Mouse (Mus musculus) layer of hippocampus, postnatal 36 days (tissue): Measurements from ENCODE around the gene Ttll8. TPM values are rescaled to one million over a fixed set of nuclear protein-coding genes. Genes with fewer than 3 reads are reported as not detected.

Experiments
- total RNA-seq, 2 experiments: library from RNA; stranded (reverse); gene quantifications; 2 replicates each; pipeline ENCODE4 v1.2.3; 2021

Ttll8 gene
- total RNA-seq, 2 experiments from 2014 or later, result 2.5 to 2.9 TPM

Other genes with a start within 250 kb of the Ttll8 start
- gene Brd1, start 220.2 kb downstream of the Ttll8 start, total RNA-seq, result 10 to 100 TPM; 54.7 to 56.2 TPM
- gene Zbed4, start 202.8 kb downstream of the Ttll8 start, total RNA-seq, result 10 to 100 TPM; 10.2 to 10.7 TPM
- 10 to 100 TPM; 13.0 to 16.3 TPM for gene Alg12, start 135.1 kb downstream of the Ttll8 start, total RNA-seq
- 10 to 100 TPM; 29.3 to 41.6 TPM for gene Creld2, start 134.8 kb downstream of the Ttll8 start, total RNA-seq
- gene Pim3, start 92.2 kb downstream of the Ttll8 start, total RNA-seq, result 10 to 100 TPM; 36.7 to 37.1 TPM
- 100 to 1,000 TPM; 117 to 124 TPM for gene Mlc1, start 24.6 kb upstream of the Ttll8 start, total RNA-seq
- gene Mov10l1, start 28.5 kb upstream of the Ttll8 start, total RNA-seq, result not detected
- gene Panx2, start 105.3 kb upstream of the Ttll8 start, total RNA-seq, result 100 to 1,000 TPM; 156 to 159 TPM
- 10 to 100 TPM; 23.0 to 26.9 TPM for gene Trabd, start 120.7 kb upstream of the Ttll8 start, total RNA-seq
- gene Selenoo, start 134.7 kb upstream of the Ttll8 start, total RNA-seq, result 10 to 100 TPM; 20.3 to 21.7 TPM
- 10 to 100 TPM; 28.4 to 35.3 TPM for gene Tubgcp6, start 168.7 kb upstream of the Ttll8 start, total RNA-seq
- 10 to 100 TPM; 14.3 to 14.7 TPM for gene Hdac10, start 174.3 kb upstream of the Ttll8 start, total RNA-seq
- gene Mapk12, start 186.3 kb upstream of the Ttll8 start, total RNA-seq, result 1 to 10 TPM; 3.1 to 4.7 TPM
- gene Mapk11, start 195.2 kb upstream of the Ttll8 start, total RNA-seq, result 10 to 100 TPM; 21.9 to 22.8 TPM
- 10 to 100 TPM; 51.0 to 58.7 TPM for gene Plxnb2, start 226.4 kb upstream of the Ttll8 start, total RNA-seq
- 10 to 100 TPM; 33.5 to 38.7 TPM for gene Dennd6b, start 242.1 kb upstream of the Ttll8 start, total RNA-seq